8 mouse cellular contexts compared by ENCODE assay signal in the genomic region with DNA sequence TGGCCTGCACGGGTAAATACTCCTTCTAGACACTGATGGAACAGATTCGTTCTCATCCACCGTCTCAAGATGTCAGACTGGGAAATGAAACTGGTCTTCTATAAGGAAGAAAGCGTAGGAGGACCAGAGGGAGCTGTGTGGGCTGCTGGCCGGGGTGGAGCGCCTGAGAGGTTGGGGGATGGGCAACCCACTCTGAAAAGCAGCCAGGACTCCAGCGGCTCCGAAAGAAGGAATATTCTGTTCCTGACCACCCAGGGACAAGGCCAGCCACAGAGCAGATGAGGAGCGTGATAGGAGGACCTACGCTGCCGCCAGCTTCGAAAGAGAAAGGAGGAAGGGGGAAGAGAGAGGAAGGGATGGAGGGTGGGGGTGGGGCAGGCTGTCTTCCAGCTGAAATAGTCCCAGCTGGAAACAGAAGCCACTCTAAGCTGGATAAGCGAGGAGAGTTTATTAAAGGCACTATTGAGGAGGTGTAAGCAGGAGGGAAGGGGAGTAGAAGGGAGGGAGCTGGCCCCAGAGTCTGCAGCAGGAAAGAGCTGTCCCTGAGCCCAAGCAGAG. TPM values are rescaled to one million over a fixed set of nuclear protein-coding genes. Genes with fewer than 3 reads are reported as not detected.
A peak's percentile ranks its signal among the peaks of the same experiment; 100 is the strongest.
DNase-seq lines count a peak whose midpoint lies in the region; ATAC-seq and TF ChIP-seq lines count a peak whose summit lies in the region.

No protein-coding gene starts in this region.

- peak overlapping the region; percentile 40 for H3K9ac ChIP-seq in limb, embryonic 12.5 days (replicated peaks)
- peak overlapping the region; percentile 7 for H3K9ac ChIP-seq in midbrain, embryonic 12.5 days (replicated peaks)
- no peak overlapping the region; the same call in 1 of the 2 replicates for H3K9ac ChIP-seq in stomach, embryonic 14.5 days (replicated peaks; ENCODE audit: low read depth, low read length)

- peak overlapping the region; percentile 62 for H3K4me2 ChIP-seq in limb, embryonic 12.5 days
- H3K4me2 ChIP-seq in midbrain, embryonic 12.5 days (replicated peaks) = peak overlapping the region; percentile 54
- H3K4me2 ChIP-seq in stomach, embryonic 14.5 days (replicated peaks; ENCODE audit: low read depth, low read length) = peak overlapping the region; percentile 42

- peaks cover 20% of the 10 kb centered on the region for H3K4me1 ChIP-seq in embryonic fibroblast, embryonic 13.5 days (ENCODE audit: control insufficient read depth, insufficient read depth, low read length)
- H3K4me1 ChIP-seq in limb, embryonic 12.5 days (replicated peaks) = peaks cover 33% of the 10 kb centered on the region
- H3K4me1 ChIP-seq in midbrain, embryonic 12.5 days = peaks cover 27% of the 10 kb centered on the region
- H3K4me1 ChIP-seq in stomach, embryonic 14.5 days (ENCODE audit: control insufficient read depth, insufficient read depth, low read length) = peaks cover 27% of the 10 kb centered on the region

- WGBS in limb, embryonic 12.5 days = under 1% methylated on average over 13 of the region's 13 CpGs
- under 1% methylated on average over 13 of the region's 13 CpGs for WGBS in midbrain, embryonic 12.5 days
- 0% methylated on average over 13 of the region's 13 CpGs for WGBS in stomach, embryonic 14.5 days

- no peaks in the 10 kb centered on the region for H3K9me3 ChIP-seq in limb, embryonic 12.5 days
- H3K9me3 ChIP-seq in midbrain, embryonic 12.5 days = no peaks in the 10 kb centered on the region
- no peaks in the 10 kb centered on the region for H3K9me3 ChIP-seq in stomach, embryonic 14.5 days (ENCODE audit: control insufficient read depth, low read depth, low read length)

- H3K27ac ChIP-seq in embryonic fibroblast, embryonic 13.5 days (ENCODE audit: insufficient read depth, low read length) = peak overlapping the region; percentile 76
- peak overlapping the region; percentile 95 for H3K27ac ChIP-seq in limb, embryonic 12.5 days
- H3K27ac ChIP-seq in midbrain, embryonic 12.5 days (replicated peaks) = peak overlapping the region; percentile 93
- peak overlapping the region; percentile 94 for H3K27ac ChIP-seq in stomach, embryonic 14.5 days (ENCODE audit: low read length)

- H3K36me3 ChIP-seq in limb, embryonic 12.5 days = no peaks in the 10 kb centered on the region
- H3K36me3 ChIP-seq in midbrain, embryonic 12.5 days = no peaks in the 10 kb centered on the region
- no peaks in the 10 kb centered on the region for H3K36me3 ChIP-seq in stomach, embryonic 14.5 days (ENCODE audit: control insufficient read depth, insufficient read depth, low read length)

- DNase-seq in brain, embryonic 14.5 days (ENCODE audit: low read depth) = peak; percentile 92
- peak; percentile 81 to 82 for DNase-seq in heart, adult 9 months (ENCODE audit: low spot score in 2 of 2)
- peak; percentile 70 for DNase-seq in kidney, adult 9 months
- DNase-seq in thymus, postnatal 36 days = no peak

- no peak for TF ChIP-seq CTCF in brain, embryonic 14.5 days (IDR thresholded peaks at IDR 0.05; ENCODE audit: borderline replicate concordance, extremely low read depth, insufficient read depth, insufficient read length)
- no peak for TF ChIP-seq CTCF in embryonic fibroblast, embryonic 13.5 days (IDR thresholded peaks at IDR 0.05; ENCODE audit: borderline replicate concordance, insufficient read depth, low read length)

- H3K4me3 ChIP-seq in embryonic fibroblast, embryonic 13.5 days (ENCODE audit: insufficient read depth, low read length) = peak overlapping the region; percentile 14; the same call in 1 of the 2 replicates
- H3K4me3 ChIP-seq in limb, embryonic 12.5 days (replicated peaks) = peak overlapping the region; percentile 32
- peak overlapping the region; percentile 27 for H3K4me3 ChIP-seq in midbrain, embryonic 12.5 days
- peak overlapping the region; percentile 19; the same call in 1 of the 2 replicates for H3K4me3 ChIP-seq in stomach, embryonic 14.5 days (ENCODE audit: low read depth, low read length)

- H3K27me3 ChIP-seq in limb, embryonic 12.5 days = no peaks in the 10 kb centered on the region; the same call in 1 of the 2 replicates
- no peaks in the 10 kb centered on the region; the same call in none of the 2 replicates for H3K27me3 ChIP-seq in midbrain, embryonic 12.5 days
- H3K27me3 ChIP-seq in stomach, embryonic 14.5 days (ENCODE audit: control insufficient read depth, insufficient read depth, low read length) = no peaks in the 10 kb centered on the region

- TF ChIP-seq POLR2A in brain, embryonic 14.5 days (IDR thresholded peaks at IDR 0.05; ENCODE audit: borderline replicate concordance, extremely low read depth, insufficient read depth, insufficient read length, poor library complexity, severe bottlenecking) = no peak
- peak; percentile 37 for TF ChIP-seq POLR2A in embryonic fibroblast, embryonic 13.5 days (IDR thresholded peaks at IDR 0.05; ENCODE audit: low read depth, low read length)

- peak; percentile 89 for ATAC-seq in limb, embryonic 12.5 days (ENCODE audit: insufficient number of reproducible peaks, insufficient read depth, low FRiP score, low TSS enrichment, low read depth)
- peak; percentile 84 for ATAC-seq in midbrain, embryonic 12.5 days (ENCODE audit: low FRiP score, low read depth)
- ATAC-seq in stomach, embryonic 14.5 days (ENCODE audit: insufficient number of reproducible peaks, insufficient read depth, low FRiP score, low read depth) = peak; percentile 85

RNA-seq across cellular contexts. Expression of gene Skor1, which starts 56.7 kb away (rescaled TPM):
- polyA plus RNA-seq in brain, embryonic 14.5 days (2012; rRNA removed) = 3.7 and 16.7 TPM in 2 replicates
- polyA plus RNA-seq in embryonic fibroblast, embryonic 13.5 days (2011; ENCODE audit: insufficient read length, low read depth, missing spikeins) = not detected in 2 replicates
- polyA plus RNA-seq in limb, embryonic 12.5 days (2016; fragmentation: Nextera tagmentation; extraction: Ambion mirVana) = 0.11 and 0.12 TPM in 2 replicates
- 0.19 and 0.26 TPM in 2 replicates for polyA plus RNA-seq in midbrain, embryonic 12.5 days (2016; fragmentation: Nextera tagmentation; extraction: Ambion mirVana)
- polyA plus RNA-seq in stomach, embryonic 14.5 days (2014; fragmentation: Nextera tagmentation; extraction: Ambion mirVana) = not detected in 2 replicates

Comparison
In these comparisons a context has a peak if more than half of its experiments do, and no peak if none do; other contexts are left out.
1. DNase-seq: peak in brain, embryonic 14.5 days (single experiment), heart, adult 9 months (2 of 2) and kidney, adult 9 months (single experiment); none in thymus, postnatal 36 days (0 of 2).
2. Peak in every context shown above with its lines, with median percentiles within 50 percentile points of each other: H3K27ac ChIP-seq, H3K4me3 ChIP-seq, ATAC-seq and H3K4me2 ChIP-seq.